Comparison of ENCODE assay signal across 8 mouse cellular contexts in the genomic region with DNA sequence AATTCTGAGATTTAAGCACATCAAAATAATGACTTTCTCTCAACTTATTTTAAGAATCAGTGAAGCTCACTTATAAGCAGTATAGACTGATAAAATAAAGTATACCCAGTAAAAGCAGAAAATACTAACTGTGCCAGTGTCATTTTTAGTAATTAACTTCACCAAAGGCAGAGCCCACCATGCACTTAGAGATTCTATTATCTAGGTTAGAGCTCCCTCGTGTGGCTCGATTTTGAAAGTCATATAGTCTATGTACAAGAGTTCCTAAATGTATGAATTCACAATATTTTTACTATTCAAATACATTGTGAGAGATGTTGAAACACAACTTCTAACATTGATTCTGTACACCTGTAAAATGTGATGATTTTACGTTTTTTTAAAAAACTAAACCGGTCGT.
DNase-seq lines count a peak whose midpoint lies in the region; ATAC-seq and TF ChIP-seq lines count a peak whose summit lies in the region.

No protein-coding gene starts in this region.

- H3K36me3 ChIP-seq in kidney, adult 2 months (ENCODE audit: control insufficient read depth, insufficient read depth, low read length) = no peaks in the 10 kb centered on the region
- no peaks in the 10 kb centered on the region for H3K36me3 ChIP-seq in embryonic facial prominence, embryonic 10.5 days (replicated peaks)
- H3K36me3 ChIP-seq in kidney, postnatal 0 days (ENCODE audit: insufficient read depth, low read length) = no peaks in the 10 kb centered on the region
- no peaks in the 10 kb centered on the region for H3K36me3 ChIP-seq in midbrain, embryonic 16.5 days (ENCODE audit: control insufficient read depth, insufficient read depth, low read length)

- no peaks in the 10 kb centered on the region for H3K9me3 ChIP-seq in embryonic facial prominence, embryonic 10.5 days
- H3K9me3 ChIP-seq in kidney, postnatal 0 days (replicated peaks; ENCODE audit: low read length) = no peaks in the 10 kb centered on the region
- no peaks in the 10 kb centered on the region for H3K9me3 ChIP-seq in midbrain, embryonic 16.5 days (replicated peaks; ENCODE audit: control insufficient read depth, low read length, poor library complexity, severe bottlenecking)

- WGBS in kidney, adult 2 months = 6% methylated on average over 5 of the region's 5 CpGs
- WGBS in embryonic facial prominence, embryonic 10.5 days = 7% methylated on average over 5 of the region's 5 CpGs
- 5% methylated on average over 5 of the region's 5 CpGs for WGBS in kidney, postnatal 0 days
- 6% methylated on average over 5 of the region's 5 CpGs for WGBS in midbrain, embryonic 16.5 days

- H3K27me3 ChIP-seq in kidney, adult 2 months (replicated peaks; ENCODE audit: control insufficient read depth, insufficient read depth, low read length) = no peaks in the 10 kb centered on the region
- H3K27me3 ChIP-seq in embryonic facial prominence, embryonic 10.5 days (replicated peaks; ENCODE audit: low read depth, poor library complexity, severe bottlenecking) = no peaks in the 10 kb centered on the region
- H3K27me3 ChIP-seq in kidney, postnatal 0 days (ENCODE audit: insufficient read depth, low read length) = no peaks in the 10 kb centered on the region
- no peaks in the 10 kb centered on the region; the same call in 1 of the 2 replicates for H3K27me3 ChIP-seq in midbrain, embryonic 16.5 days (ENCODE audit: control insufficient read depth, insufficient read depth, low read depth, low read length)

- no peak overlapping the region for H3K27ac ChIP-seq in kidney, adult 2 months (ENCODE audit: insufficient read depth, low read depth, low read length)
- H3K27ac ChIP-seq in embryonic facial prominence, embryonic 10.5 days (replicated peaks) = no peak overlapping the region
- no peak overlapping the region for H3K27ac ChIP-seq in kidney, postnatal 0 days
- no peak overlapping the region for H3K27ac ChIP-seq in midbrain, embryonic 16.5 days (ENCODE audit: low read length)

- no peaks in the 10 kb centered on the region for H3K4me1 ChIP-seq in kidney, adult 2 months (ENCODE audit: control insufficient read depth, insufficient read depth, low read length)
- H3K4me1 ChIP-seq in embryonic facial prominence, embryonic 10.5 days = no peaks in the 10 kb centered on the region
- H3K4me1 ChIP-seq in kidney, postnatal 0 days (replicated peaks; ENCODE audit: insufficient read depth, low read length) = no peaks in the 10 kb centered on the region
- no peaks in the 10 kb centered on the region for H3K4me1 ChIP-seq in midbrain, embryonic 16.5 days (ENCODE audit: control insufficient read depth, insufficient read depth, low read length)

- DNase-seq in kidney, adult 2 months = peak; percentile 1
- DNase-seq in kidney, adult 18-20 months = no peak
- peak; percentile 14 for DNase-seq in Muller cell, postnatal 12 days (ENCODE audit: inconsistent ontology term)
- peak; percentile 32 for DNase-seq in embryonic facial prominence, embryonic 10.5 days (ENCODE audit: low spot score)
- peak; percentile 76 for DNase-seq in kidney, postnatal 0 days (ENCODE audit: low spot score)
- DNase-seq in T-cell, adult 2 months (ENCODE audit: low spot score) = no peak

- no peak for TF ChIP-seq POLR2A in kidney, adult 2 months (IDR thresholded peaks at IDR 0.05; ENCODE audit: low read depth, low read length)

- H3K4me3 ChIP-seq in kidney, adult 2 months (ENCODE audit: insufficient read depth, low read depth, low read length) = no peak overlapping the region
- no peak overlapping the region for H3K4me3 ChIP-seq in embryonic facial prominence, embryonic 10.5 days
- no peak overlapping the region for H3K4me3 ChIP-seq in kidney, postnatal 0 days (replicated peaks; ENCODE audit: low read depth, low read length)
- H3K4me3 ChIP-seq in midbrain, embryonic 16.5 days (ENCODE audit: low read depth, low read length) = no peak overlapping the region

- no peak overlapping the region for H3K9ac ChIP-seq in kidney, postnatal 0 days (ENCODE audit: low read depth, low read length)
- H3K9ac ChIP-seq in midbrain, embryonic 16.5 days (ENCODE audit: low read depth, low read length) = no peak overlapping the region

- no peak for ATAC-seq in kidney, postnatal 0 days (replicated peaks; ENCODE audit: low FRiP score, low read depth)
- peak; percentile 84 for ATAC-seq in midbrain, embryonic 16.5 days
- no peak for ATAC-seq in erythroblast, adult 5-6 weeks (replicated peaks; ENCODE audit: low FRiP score, poor library complexity, severe bottlenecking)

- H3K4me2 ChIP-seq in kidney, postnatal 0 days (ENCODE audit: low read length) = no peak overlapping the region
- no peak overlapping the region for H3K4me2 ChIP-seq in midbrain, embryonic 16.5 days (ENCODE audit: low read length)

- no peak for TF ChIP-seq CTCF in kidney, adult 2 months (conservative IDR thresholded peaks at IDR 0.05; ENCODE audit: insufficient read depth, insufficient read length, low read depth, low read length)
- TF ChIP-seq CTCF in kidney, postnatal 0 days (IDR thresholded peaks at IDR 0.05; ENCODE audit: low read depth) = peak; percentile 66

Comparison
In these comparisons a context has a peak if more than half of its experiments do, and no peak if none do; other contexts are left out.
1. DNase-seq: peak in kidney, adult 2 months (single experiment), Muller cell, postnatal 12 days (single experiment), embryonic facial prominence, embryonic 10.5 days (single experiment) and kidney, postnatal 0 days (single experiment); none in kidney, adult 18-20 months (single experiment) and T-cell, adult 2 months (single experiment).